Mouse (Mus musculus) cerebellum, adult 2 months (tissue): ENCODE measurements around the gene Tmprss4.

Experiments
- CTCF ChIP-seq: fragments of 200-500 bp; IDR thresholded peaks from 2 replicates; pipeline ENCODE4 v1.5.1; 2011; ENCODE audit warnings: low read depth, mild to moderate bottlenecking, control low read depth, low read length, moderate library complexity, borderline replicate concordance; ENCODE audit not compliant: insufficient read depth
- POLR2A ChIP-seq: fragments of 200-500 bp; IDR thresholded peaks from 2 replicates; pipeline ENCODE4 v1.6.1; 2011; ENCODE audit warnings: low read length, control low read depth, borderline replicate concordance; ENCODE audit not compliant: insufficient read depth

DNA sequence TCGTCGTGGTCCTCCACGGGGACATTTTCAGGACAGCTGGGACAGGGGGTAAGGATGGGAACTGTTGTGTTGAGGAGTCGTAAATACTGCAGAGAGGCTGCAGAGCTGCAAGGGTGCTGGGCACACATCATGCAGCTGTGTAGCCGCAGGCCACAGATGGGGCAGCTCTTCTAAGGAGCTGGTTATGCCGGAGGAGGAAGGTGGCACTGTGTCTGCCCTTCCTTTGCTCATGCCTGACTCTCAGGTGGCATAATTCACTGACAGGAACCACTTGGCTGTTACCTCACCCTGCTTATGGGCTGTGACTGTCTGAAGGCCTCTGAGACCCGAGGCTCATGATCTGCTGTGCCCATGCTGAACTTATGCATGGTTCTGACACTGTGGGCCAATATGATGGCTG, 46.4 kb upstream of the Tmprss4 start:
- no peak for TF ChIP-seq CTCF
- TF ChIP-seq POLR2A, result no peak
